Mouse (Mus musculus) A20 (cell line): ENCODE measurements at regions not wholly inside any gene's neighbourhood (a gene's known extent, or its start where the extent isn't known, plus 50 kb on each side); places are given as distances from the start of the nearest gene placed in this dataset.
A peak's percentile ranks its signal among the peaks of the same experiment; 100 is the strongest.

ENCODE experiments used
- DNase-seq: peaks from one replicate; pipeline ENCODE4 v3.0.0-alpha.2; 2011; ENCODE audit warnings: low read depth, low spot score

GRCm38 (mm10) chr3:20590143-20590542 lies 223.2 kb upstream of the Agtr1b start:
- peak; percentile 36 for DNase-seq

- DNase-seq: peak; percentile 18
Observed at GRCm38 (mm10) chr3:20551563-20551962, 184.6 kb upstream of the Agtr1b start.

GRCm38 (mm10) chr3:20543991-20544390 lies 177.0 kb upstream of the Agtr1b start:
- DNase-seq: no peak

- no peak for DNase-seq
Observed at GRCm38 (mm10) chr3:20538492-20539004, 171.6 kb upstream of the Agtr1b start.

GRCm38 (mm10) chr3:20520738-20521137 lies 153.8 kb upstream of the Agtr1b start:
- peak; percentile 36 for DNase-seq

GRCm38 (mm10) chr3:20509192-20509591 lies 142.2 kb upstream of the Agtr1b start:
- DNase-seq: peak; percentile 73

- DNase-seq: no peak
Observed at GRCm38 (mm10) chr3:20505546-20505945, 138.6 kb upstream of the Agtr1b start.
